Mouse (Mus musculus) spleen, adult 2 months (tissue): ENCODE results near the gene Dop1a.

Source experiments
- CTCF ChIP-seq: fragments of 200-500 bp; IDR thresholded peaks from 2 replicates; pipeline ENCODE4 v1.5.1; 2011; ENCODE audit warnings: mild to moderate bottlenecking, inconsistent platforms; ENCODE audit not compliant: insufficient read depth, insufficient read length, insufficient replicate concordance; ENCODE audit errors: extremely low read depth
- POLR2A ChIP-seq: fragments of 200-500 bp; IDR thresholded peaks from 2 replicates; pipeline ENCODE4 v1.6.1; 2011; ENCODE audit warnings: low read depth, low read length, inconsistent platforms

DNA sequence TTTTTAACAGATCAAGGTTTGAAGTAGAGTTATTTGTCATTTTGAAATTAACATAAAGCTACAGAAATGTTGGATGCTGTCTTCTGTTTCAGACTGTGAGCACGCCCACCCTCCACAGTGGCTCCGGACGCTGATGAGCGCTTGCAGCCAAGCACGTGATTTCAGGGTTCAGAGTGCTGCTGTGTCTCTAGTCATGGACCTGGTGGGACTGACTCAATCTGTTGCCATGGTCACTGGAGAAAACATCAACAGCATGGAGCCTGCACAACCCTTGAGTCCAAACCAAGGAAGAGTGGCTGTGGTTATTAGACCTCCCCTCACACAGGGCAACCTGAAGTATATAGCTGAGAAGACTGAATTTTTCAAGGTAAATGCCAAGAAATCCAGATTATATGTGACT is 46.8 kb downstream of the Dop1a start:
- TF ChIP-seq POLR2A: no peak
- no peak for TF ChIP-seq CTCF
